Mouse (Mus musculus): ENCODE data around the gene Gm4779. TPM values are rescaled to one million over a fixed set of nuclear protein-coding genes. Genes with fewer than 3 reads are reported as not detected.
"Not testable (repeated sequence)": the region's sequence is repeated elsewhere in the genome, so short reads cannot be mapped to it uniquely, and the experiment has no call there.

The Gm4779 gene
- total RNA-seq (2021): not detected
- long read RNA-seq, experiment 1: 0 reads
- long read RNA-seq, experiment 2: 0 reads

DNA sequence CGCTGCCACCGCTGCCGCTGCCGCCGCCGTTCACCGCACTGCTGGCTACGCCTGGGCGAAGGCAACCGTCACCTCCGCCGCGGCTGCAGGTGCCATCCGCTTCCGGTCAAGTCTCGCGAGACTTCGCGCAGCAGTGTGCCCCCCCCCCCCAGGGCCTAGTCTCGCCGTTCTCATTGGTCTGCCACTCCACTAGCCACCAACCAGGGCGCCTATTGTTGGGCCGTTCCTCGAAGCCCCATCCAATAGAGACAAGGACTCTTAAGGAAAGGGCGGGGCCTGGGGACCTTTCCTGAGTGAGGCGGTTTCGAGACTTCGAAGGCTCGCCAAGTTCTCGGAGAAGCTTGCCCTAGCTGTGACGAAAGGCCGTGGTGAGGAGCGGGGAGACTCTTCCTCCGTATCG is at the start of gene Gm4779, which contains the start of gene 8030474K03Rik:
Gm4779 (minus strand) TSS at position 82 of the 400 bp plus-strand sequence.
8030474K03Rik (plus strand) TSS at position 315 of the 400 bp plus-strand sequence.
- no peak for DNase-seq (ENCODE audit: low spot score in 2 of 2)
- intact Hi-C loops (cut with DNase I): no loop called here

DNA sequence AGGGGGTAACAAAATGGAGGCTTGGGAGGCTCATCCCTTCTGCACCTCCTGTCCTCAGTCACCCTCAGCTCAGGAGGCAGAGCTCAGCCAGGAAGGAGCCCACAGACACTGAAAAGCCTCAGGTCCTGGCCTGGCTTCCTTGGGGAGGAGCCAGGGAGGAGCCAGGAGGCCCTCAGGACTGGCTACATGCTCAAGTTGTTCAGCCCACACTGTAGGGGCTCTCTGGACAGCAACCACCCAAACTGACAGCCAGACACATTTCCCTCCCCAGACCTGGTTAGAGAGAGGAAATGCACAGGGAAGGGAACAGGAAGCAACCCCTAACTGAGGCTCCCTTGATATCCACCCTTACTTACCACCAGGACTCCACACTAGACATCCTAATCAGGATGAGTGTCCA is 25.8 kb upstream of the Gm4779 start:
- DNase-seq (ENCODE audit: low spot score in 2 of 2); intact Hi-C loops (cut with DNase I): not testable (repeated sequence)

DNA sequence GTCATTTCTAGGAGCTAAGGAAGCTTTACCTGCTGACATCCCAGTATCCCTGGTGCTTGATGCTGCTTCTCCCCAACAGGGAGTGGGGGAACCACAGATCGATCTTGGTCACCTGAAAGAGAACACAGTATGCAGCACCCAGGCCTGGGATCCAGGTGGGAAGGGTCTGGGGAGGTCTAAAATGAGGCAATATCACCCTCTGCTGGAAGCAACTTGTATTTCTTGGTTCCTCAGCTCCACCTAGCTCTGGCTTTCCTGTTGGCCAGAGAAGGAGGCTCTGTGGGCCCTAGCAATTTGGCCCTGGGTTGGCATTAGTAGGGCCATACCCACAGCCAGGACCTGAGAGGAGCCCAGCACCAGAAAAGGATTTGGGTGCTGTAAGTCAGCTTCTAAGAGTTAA is 24.9 kb upstream of the Gm4779 start:
- DNase-seq (ENCODE audit: low spot score in 2 of 2): peak; percentile 9 to 13
- intact Hi-C loops (cut with DNase I): no loop called here

DNA sequence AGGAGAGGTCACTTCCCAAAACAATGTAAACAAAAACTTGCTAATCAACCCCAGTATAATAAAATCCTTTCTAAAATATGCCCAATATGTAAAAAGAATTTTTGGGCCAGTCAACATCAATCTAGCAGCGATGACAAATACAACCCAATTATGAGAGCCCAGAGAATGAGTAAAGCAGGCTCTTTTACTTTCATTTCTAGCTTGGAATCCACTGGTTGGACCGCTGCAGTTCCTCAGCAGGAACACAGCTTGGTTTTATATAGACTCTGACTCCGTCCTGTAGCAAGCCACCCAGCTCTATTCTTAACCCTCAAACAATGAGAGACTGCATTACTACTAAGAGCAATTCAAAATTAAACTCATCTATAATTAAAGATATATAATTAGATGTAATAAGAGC is 17.5 kb upstream of the Gm4779 start:
- intact Hi-C loops (cut with DNase I): no loop called here
- DNase-seq (ENCODE audit: low spot score in 2 of 2): no peak

DNA sequence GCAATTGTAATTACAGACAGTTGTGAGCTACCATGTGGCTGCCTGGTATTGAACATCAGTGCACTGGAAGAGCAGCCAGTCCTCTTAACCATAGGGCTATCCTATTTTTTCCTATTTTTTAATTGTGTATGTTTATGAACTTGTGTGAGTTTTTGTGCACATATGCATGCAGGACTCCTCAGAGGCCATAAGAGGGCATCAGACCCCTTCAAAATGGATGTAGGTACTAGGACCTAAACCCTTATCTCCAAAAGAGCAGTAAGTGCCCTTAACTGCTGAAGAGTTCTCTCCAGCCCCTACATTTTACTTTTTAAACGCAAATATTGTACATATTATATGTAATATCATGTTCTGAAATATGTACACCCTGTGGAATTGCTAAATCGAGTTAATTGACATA is 11.3 kb upstream of the Gm4779 start:
- intact Hi-C loops (cut with DNase I): loop anchor here (5.0 kb wide), 2 partner anchors 137 to 262 kb away; no protein-coding TSS in a partner anchor
- peak; percentile 9 to 10 for DNase-seq (ENCODE audit: low spot score in 2 of 2)

DNA sequence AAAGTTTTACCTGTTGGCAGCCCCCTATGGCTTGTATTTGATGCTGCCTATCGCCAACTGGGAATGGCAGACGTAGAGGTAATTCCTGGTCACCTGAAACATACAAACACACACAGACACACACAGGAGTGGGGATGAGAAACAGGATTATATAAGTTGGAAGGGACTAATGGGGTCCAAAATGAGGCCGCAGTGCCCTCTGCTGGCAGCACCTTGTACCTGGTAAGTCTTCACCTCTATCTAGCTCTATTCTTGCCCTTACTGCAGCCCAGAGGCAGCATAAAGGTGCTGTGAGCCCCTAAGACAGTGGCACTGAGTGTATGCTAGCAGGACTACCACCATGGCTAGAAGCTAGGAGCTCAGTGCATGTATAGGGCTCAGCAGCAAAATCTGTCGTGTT is 2.7 kb downstream of the Gm4779 start:
- intact Hi-C loops (cut with DNase I): no loop called here
- DNase-seq (ENCODE audit: low spot score in 2 of 2): peak; percentile 42 to 66

DNA sequence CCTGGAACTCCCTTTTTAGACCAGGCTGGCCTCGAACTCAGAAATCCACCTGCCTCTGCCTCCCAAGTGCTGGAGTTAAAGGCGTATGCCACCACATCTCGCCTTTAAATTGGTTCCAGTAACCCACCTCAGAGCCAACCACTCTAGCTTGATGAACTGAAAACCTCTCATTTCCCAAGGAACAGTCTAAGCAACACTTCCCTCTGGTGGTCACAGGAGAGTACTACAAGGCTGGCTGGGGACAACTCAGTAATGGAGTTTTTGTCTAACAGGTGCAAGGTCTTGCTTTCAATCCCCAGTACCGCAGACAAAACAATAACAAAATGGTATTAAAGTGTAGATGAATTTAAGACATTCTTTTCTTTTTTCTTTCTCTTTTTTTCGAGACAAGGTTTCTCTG is 22.2 kb downstream of the Gm4779 start:
- intact Hi-C loops (cut with DNase I): loop anchor here (5.0 kb wide), 1 partner anchor 95 kb away; no protein-coding TSS in a partner anchor
- peak; percentile 57 to 64 for DNase-seq (ENCODE audit: low spot score in 2 of 2)

DNA sequence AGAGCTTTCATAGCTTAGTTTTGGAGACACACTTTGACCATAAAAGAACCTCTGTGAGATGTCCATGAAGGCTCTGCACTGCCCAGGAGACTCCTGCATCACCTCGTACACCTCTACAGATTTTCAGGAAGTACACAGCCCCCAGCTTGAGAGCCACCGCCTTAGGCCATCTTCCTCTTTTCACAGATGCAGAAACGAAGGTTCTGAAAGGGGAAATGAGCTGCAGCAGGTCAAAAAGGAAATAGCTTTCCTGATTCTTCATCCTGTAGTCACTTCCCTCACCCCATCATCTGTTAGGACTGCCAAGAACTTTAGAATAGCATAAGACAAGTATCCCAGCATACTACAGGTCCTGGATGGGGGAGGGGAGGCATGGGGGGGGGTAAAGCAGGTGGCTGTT is 23.9 kb downstream of the Gm4779 start:
- intact Hi-C loops (cut with DNase I): loop anchor here (5.0 kb wide), 1 partner anchor 93 kb away; no protein-coding TSS in a partner anchor
- no peak for DNase-seq (ENCODE audit: low spot score in 2 of 2)

DNA sequence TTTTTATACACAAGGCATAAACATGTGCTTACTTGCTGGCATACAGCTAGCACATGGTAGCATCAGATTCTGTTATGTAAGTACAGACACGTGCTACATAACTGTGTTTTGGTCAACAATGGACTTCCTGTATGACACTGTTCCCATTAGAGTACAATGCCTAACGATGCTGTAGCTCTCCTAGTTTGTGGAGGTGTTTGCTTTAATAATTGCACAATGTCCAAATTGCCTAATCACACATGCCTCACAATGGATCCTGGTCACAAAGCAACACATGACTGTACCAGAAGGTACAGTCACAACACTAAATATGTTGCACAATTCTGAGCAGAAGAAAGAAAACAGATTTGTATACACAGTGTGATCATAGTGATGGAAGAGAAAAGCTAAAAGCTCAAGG is 24.7 kb downstream of the Gm4779 start:
- intact Hi-C loops (cut with DNase I): no loop called here
- DNase-seq (ENCODE audit: low spot score in 2 of 2): no peak

DNA sequence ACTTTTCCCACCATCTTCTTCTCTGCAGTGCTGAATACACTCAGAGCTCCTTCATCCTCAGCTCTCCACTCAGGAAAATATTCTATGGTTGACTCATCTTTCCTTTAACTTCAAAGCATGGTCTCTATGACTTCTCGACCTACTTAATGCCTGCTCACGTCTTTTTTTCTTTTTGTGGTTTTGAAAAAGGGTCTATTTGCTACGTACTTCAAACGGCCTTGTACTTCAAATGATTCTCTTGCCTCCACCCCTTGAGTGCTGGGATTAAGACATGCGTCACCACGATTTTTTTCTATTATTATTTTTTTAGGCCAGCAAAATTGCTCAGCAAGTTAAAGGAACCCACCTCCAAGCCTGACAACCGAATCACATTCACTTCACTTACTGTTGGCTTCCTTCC is 26.9 kb downstream of the Gm4779 start:
- no peak for DNase-seq (ENCODE audit: low spot score in 2 of 2)
- intact Hi-C loops (cut with DNase I): no loop called here

DNA sequence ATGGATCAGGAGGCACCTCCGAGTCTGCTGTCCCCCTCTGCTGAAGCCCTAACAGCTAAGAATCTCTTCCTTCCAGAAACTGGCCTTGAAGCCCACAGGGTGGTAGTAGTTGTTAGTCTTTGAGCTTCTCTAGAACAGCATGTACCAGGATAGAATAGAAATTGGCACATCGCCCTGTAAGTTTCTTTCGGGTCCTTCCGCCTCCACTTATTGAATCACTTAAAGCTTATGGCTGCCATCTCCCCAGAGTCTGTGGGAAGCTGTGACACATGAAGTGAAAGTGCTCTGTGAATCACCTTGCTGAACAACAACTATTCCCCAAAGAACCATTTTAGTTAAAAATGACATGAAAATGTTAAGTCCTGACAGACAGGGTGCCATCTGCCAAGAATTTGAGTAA is 29.1 kb downstream of the Gm4779 start:
- peak; percentile 37 to 84 for DNase-seq (ENCODE audit: low spot score in 2 of 2)
- intact Hi-C loops (cut with DNase I): no loop called here

DNA sequence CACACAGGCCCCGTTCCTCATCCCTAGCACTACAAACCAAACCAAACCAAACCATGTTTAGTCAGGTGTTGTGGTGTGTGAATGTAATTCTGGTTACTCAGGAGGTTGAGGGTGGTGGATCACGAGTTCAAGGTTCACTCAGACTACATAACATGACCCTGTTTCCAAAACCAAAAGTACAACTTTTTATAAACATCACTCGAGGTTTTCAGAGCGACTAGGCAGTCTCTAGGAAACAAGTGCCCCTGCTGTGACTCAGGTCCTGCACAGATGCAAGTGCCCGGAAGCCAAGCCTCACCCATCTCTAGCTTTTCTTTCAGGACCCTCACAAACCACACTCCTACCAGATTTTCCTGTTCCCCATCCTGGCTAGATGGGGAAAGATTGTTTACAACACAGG is 29.6 kb downstream of the Gm4779 start:
- DNase-seq (ENCODE audit: low spot score in 2 of 2): no peak
- intact Hi-C loops (cut with DNase I): no loop called here

DNA sequence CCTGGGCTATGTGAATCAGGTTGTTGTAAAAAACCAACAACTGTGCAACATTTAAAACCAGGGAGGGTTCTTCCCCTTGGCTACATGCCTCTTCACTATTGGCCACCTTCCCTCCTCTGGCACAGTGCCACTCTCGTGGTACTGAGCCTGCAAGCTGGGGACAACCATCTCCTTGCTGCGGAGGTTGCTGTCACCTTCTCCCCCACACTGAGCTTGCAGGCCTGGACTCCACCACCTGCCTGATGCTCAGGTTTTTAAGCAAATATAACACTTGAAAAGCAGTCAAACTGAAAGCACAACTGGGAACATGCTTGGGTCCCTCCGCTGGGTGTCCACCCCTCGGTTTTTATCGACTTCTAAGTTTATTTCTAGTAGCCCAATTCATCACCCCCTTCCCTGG is 39.7 kb downstream of the Gm4779 start:
- intact Hi-C loops (cut with DNase I): no loop called here
- peak; percentile 42 to 52 for DNase-seq (ENCODE audit: low spot score in 2 of 2)

DNA sequence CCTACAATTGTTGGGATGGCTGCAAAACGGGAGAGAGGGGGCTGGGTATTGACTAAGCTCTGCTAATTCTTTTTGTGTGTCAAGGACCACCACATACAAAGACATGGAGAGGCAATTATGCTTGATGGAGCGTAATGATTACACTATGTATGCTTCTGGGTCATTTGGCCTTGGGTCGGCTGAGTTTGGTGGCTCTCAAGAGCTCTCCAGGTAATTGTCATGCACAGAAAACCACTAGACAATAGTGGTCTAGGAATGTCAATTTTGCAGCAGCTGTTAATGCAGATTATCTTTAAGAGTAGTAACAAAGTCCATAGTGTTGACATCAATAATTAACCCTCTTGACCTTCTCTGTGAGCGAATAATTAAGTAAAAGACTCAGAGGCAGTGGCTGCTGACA is 44.1 kb downstream of the Gm4779 start:
- DNase-seq (ENCODE audit: low spot score in 2 of 2): no peak
- intact Hi-C loops (cut with DNase I): no loop called here

DNA sequence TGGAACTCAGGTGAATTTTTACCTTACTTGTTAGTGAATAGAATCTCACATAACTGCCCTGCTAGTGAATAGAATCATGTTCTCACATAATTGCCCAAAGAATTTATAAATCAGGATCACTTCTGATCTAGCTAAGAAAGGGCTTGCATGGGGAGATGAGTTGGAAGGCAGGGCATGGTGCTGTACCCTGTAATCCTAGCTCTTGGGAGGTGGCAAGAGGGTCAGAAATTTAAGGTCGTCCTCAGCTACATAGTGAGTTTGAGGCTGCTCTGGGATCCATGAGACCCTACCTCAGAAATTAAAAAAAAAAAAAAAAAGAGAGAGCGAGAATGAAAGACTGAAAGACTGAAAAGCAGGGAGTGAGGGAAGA is 53.2 kb downstream of the Gm4779 start:
- DNase-seq (ENCODE audit: low spot score in 2 of 2): no peak
- intact Hi-C loops (cut with DNase I): no loop called here

DNA sequence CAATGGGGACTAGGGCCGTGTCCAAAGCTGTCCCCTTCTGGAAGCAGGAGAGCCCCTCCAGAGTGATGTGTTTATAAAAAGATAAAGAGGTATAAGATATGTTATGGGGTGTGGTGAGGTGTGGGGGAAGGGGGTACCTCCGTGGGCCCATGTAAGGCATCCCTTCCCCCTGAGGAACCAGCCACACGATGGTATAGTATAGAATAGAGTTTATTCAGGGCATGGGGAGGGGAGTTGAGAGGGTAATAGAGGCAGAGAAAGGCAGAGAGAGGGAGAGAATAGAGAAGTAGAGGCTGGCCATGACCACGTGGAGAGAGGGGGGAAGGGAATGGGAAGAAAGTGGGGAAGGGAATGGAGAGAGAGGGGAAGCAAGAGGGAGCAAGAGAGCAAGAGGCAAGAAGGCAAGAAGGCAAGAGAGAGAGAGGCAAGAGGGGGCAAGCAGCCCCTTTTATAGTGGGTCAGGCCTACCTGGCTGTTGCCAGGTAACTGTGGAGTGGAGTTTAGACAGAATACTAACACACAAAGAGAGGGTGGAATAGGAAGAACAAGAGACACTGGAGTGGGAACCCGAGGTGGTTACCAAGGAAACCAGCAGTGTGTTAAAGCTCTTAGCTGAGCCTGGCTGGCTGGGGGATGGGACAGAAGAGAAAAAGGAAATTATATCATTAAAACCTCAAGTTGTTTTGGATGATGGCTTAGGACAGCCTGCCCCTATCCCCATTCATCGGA is 53.7 kb downstream of the Gm4779 start:
- DNase-seq (ENCODE audit: low spot score in 2 of 2): peak; percentile 39 to 73
- intact Hi-C loops (cut with DNase I): no loop called here

Other genes starting within 250 kb of the Gm4779 start
- gene Ogt, start 154.4 kb downstream of the Gm4779 start, total RNA-seq (2021): 100 to 1,000 TPM; 183 to 190 TPM
- not detected for gene Cxcr3, start 60.2 kb downstream of the Gm4779 start, total RNA-seq (2021)
- not detected for gene 8030474K03Rik, start 233 bp upstream of the Gm4779 start, total RNA-seq (2021)
- gene Nhsl2, start 55.0 kb upstream of the Gm4779 start, total RNA-seq (2021): 10 to 100 TPM; 26.7 to 29.3 TPM